Mouse (Mus musculus): ENCODE data around the gene 2310022B05Rik.

Gene 2310022B05Rik

DNA sequence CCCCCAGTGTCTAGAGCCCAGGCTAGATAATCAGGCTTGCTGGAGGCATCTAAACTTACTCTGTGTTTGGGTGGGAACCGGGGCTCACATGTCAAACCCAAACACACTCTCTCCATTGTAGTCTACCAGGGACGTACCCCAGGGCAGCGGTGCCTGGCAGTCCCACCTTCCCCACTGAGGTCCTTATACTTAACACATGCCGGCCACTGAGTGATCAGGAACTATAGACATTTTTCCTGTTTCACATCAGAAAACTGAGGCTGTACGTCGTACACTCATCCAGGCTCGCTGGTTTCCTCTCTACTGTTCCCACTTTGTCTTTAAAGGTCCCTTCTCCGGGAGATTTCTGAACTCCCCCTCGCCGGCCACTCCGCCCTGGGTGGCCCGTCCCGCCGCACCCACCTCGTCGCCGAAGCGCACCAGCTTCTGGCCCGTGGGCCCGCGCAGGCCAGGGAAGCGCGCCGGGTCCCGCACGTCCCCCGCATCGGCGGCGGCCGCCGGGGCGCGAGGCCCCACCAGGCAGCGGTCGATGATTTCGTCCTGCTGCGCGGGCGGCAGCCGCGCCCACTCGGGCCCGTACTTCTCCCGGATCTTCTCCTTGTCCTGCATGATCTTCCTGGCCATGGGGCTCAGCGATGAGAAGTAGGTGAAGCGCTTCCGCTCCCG lies 590 bp downstream of the 2310022B05Rik start:
- in situ Hi-C loops (cut with MboI; ENCODE audit: low sequenced_read_pairs), result no loop called here

DNA sequence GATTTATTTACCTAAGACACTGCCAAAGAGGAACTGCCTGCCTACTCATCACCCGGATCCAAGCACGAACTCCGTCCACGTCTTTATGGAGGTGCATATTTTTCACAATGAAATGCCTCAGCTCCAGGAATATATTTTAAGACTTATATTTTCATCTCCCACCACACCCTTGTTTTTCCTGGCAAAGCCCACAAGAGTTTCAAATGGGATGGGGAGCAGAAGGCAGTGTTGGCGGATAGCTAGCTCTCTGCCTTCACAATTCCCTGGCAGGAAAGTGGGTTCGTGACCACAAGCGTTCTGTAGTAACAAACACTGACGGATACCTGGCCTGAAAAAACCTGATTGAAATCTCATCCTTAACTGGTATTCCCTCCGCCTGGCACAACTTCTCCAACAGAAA lies 1.4 kb downstream of the 2310022B05Rik start:
- in situ Hi-C loops (cut with MboI; ENCODE audit: low sequenced_read_pairs), result no loop called here

DNA sequence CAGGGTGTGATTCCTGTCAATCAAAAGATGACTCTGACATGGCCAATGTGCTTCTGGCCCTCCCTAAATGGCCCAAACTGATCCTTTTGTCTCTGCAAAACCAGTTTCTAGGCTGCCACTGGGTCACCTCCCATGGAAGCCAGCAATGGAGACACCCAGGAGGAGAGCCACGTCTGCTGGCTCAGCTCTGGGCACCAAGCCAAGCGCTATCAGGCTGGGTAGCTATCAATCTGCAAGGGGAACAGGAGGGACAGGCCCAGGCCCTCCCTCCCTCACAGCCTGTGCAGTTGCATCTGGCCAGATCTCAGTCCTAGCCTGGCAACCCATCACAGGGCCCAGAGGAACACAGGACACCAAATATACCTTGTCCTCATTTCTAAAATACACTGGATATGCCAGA lies 4.8 kb downstream of the 2310022B05Rik start:
- in situ Hi-C loops (cut with MboI; ENCODE audit: low sequenced_read_pairs), result no loop called here

DNA sequence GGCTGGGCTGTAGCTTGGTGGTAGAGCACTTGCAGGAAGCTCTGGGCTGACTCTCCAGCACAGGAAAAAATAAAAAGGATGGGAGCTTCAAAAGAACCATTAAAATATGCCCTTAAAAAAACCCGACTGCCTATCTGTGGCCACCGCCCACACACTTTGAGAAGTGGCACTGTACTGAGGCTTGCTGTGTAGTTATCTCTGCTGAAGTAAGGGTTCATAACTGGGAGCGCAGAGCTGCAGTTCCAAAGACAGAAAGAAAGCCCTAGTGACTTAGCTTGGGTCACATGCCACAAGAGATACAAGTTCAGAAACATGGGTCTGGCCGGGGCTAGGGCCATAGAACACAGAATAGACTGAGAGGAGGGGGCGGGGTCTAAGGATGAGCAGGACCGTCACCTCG lies 5.2 kb downstream of the 2310022B05Rik start:
- in situ Hi-C loops (cut with MboI; ENCODE audit: low sequenced_read_pairs), result no loop called here

DNA sequence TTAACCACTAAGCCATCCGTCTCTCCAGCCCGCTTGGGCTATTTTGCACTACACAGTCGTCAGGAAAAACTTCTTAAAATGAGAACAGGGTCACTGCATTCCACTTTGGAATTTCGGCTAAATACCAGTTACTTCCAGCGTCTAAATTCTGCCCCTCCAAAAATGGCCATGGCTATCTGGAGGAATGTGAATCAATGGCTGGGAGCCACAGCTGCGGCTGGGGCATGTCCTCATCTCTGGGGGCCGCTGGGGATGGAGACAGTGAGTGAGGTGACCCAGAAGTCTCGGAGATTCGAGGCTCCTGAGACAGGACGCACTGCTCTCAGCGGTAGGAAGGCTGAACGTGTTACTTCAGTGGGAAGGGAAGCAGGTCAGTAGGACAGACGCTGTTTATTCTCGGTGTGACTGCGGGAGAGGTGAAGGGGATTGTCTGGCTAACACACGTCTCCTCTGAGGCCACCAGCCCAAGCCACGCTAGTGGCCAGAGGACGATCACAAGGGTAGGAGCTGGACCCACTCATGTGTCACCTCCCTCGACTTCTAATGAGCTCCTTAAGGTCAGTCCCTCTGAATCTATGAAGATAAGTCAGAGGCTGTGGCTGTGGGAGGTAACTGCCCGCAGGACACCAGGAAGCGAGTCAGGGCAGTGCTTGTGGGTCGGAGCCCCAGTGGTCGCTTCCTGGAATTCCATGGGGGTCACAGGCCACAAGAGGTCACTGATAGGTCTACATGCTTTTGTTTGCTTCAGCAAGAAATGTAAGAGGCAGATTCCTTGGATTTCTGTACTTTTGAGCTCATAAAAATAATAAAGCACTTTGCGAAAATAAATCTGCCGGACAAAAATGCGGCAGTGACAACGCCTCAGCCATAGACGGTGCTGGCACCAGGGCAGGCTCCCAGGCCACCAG lies 9.3 kb downstream of the 2310022B05Rik start:
- in situ Hi-C loops (cut with MboI; ENCODE audit: low sequenced_read_pairs), result no loop called here

DNA sequence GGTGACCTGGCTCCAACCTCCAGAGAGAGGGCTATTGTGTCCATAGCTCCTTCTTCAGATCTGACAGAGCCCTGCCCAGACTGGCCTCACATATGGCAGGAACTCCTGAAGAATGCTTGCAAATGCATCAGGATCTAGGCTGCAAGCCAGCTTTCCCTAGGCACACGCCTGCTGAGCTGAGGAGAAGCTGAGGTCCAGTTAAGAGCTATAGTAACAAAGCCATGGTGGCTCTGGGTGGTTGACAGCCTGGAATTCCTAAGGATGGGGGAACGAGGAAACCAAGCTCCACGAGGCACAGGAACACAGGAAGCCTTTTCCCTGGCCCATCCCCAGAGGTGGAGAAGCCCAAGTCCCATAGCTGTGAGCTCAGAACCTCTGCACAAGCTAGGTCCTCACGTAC lies 10.6 kb downstream of the 2310022B05Rik start:
- in situ Hi-C loops (cut with MboI; ENCODE audit: low sequenced_read_pairs), result no loop called here

DNA sequence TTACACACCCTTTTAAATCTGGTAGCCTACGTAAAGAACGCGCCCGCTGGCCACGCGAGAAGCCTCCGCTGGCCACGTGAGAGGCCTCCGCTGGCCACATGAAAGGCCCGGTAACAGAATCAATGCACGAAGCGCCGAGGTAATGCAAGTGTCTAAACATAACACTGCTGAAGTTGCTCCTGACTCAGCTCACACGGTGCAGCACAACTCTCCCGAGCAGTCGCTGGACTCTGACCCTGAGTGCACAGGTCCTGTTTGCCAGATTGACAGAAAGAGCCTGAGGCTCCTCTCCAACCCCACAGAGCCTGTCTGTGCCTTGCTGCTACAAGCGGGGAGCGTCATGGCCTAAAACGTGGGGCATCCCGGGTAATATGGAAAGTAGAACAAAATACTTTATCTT lies 11.4 kb downstream of the 2310022B05Rik start:
- in situ Hi-C loops (cut with MboI; ENCODE audit: low sequenced_read_pairs), result no loop called here

DNA sequence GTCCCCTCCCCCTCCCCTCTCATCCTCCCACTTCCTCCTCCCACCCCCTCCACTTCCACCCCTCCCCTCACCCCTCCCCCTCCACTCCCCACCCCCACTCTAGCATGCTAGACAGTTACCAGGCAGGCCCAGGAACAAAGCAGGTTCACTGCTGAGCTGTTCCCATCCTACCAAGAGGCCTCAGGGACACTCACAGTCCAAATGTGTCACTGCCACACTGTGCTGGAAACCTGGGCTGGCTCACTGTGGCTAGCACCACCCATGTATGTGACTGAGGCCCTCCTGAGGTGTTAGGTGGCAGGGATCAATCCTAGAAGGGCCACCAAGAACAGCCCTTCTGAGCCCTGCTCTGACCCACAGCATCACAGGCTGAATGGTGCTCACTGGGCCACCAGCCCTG lies 14.9 kb downstream of the 2310022B05Rik start:
- in situ Hi-C loops (cut with MboI; ENCODE audit: low sequenced_read_pairs), result no loop called here

DNA sequence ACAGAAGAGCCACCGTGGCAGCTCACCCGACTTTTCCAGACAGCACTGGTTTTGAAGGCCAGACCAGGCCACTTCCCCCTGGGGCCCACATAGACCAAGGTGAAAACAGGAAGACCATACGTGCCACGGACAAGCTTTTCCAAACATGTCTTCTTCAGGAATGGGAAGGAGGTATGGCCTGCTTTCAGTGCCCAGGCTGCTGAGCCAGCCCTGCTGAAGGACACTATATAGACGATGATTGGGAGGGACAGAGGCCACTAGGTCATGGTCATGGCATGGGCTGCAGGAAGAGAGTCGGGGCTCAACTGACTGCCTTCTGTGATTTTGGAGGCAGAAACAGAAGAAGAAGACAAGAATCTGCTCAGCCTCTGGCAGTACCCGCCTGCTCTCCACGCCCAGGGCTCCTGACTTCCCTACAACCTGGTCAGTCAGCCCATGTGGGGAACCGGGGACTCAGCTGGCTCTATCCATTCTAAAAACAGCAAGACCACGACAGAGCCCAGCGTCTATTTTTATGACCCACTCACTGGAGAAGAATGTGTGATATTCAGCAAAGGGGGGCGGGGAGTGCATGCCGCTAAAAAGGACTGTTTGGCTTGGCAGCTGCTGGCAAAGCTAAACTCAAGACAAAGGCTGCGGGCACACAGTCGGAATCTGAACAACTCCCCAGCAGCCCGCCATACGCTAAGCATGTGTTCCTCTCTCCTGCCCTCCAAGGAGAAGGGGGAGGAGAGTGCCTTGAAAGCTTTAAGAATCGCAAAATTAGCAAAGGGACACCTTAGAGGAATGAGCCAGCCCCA lies 19.4 kb downstream of the 2310022B05Rik start:
- in situ Hi-C loops (cut with MboI; ENCODE audit: low sequenced_read_pairs), result no loop called here

DNA sequence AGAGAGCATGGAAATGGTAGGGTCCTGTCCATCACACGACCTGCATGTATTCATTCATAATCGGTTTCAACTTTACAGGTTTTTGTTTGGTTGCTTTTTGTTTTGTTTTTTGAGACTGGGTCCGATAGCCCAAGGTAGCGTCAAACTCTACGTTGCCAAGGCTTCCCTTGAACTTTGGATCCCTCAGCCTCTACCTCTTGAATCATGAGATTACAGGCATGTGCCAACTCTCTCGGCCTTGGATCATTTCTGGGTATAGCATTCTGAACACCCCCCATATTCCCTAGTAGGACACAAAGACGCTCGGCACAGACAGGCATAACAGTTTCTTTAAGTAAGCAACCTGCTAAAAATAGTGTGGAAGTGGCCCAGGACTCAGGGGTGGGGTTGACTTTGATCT lies 21.6 kb downstream of the 2310022B05Rik start:
- in situ Hi-C loops (cut with MboI; ENCODE audit: low sequenced_read_pairs), result no loop called here

DNA sequence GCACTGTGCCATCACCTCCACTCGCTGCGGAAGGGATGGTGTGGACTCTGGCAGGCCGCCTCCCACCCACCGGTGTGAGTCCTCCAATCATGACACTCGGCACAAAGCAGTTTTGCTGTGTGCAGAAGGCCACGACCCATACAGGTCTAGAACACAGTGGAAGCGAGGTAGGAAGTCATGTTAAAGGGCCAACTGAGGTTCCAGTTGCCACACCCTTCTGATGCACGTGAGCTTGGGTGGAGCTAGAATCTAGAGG lies 28.0 kb downstream of the 2310022B05Rik start:
- in situ Hi-C loops (cut with MboI; ENCODE audit: low sequenced_read_pairs), result no loop called here

DNA sequence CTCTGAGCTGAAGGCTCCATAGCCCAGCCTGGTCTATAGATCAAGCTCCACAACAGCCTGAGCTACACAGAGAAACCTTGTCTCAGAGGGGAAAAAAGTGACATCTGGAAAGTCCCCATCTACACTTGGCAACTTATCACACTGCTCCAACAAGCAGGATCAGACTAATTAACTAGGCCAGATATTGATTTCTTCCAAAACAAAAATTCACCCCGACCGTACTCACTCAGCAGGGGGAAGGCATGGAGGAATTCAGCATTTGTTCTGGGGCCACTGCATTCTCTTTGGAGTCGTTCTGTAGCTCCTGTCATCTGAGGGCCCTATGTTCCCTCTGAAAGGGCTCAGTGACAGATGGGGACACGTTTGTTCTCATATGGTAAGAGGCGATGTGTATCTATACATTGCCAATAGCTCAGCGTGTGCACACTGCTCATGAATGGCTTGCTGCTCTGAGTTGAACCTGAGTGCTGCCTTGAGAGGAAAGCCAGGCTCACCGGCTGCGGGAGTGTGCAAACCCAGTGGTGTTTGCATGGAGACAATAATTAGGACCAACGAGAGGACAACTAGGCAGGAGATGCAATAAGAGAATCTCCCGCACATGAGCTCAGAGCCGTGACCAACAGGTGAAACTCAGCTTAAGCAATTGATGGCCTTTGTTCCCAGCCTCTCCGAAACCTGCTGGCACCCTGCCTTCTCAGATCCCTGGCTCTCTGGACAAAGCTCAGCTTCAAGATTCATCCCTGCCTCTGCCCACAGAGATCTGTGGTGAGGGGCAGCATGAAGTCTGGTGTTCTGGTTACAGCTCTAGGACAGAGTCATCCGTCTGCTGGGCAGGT lies 28.5 kb downstream of the 2310022B05Rik start:
- in situ Hi-C loops (cut with MboI; ENCODE audit: low sequenced_read_pairs), result no loop called here

DNA sequence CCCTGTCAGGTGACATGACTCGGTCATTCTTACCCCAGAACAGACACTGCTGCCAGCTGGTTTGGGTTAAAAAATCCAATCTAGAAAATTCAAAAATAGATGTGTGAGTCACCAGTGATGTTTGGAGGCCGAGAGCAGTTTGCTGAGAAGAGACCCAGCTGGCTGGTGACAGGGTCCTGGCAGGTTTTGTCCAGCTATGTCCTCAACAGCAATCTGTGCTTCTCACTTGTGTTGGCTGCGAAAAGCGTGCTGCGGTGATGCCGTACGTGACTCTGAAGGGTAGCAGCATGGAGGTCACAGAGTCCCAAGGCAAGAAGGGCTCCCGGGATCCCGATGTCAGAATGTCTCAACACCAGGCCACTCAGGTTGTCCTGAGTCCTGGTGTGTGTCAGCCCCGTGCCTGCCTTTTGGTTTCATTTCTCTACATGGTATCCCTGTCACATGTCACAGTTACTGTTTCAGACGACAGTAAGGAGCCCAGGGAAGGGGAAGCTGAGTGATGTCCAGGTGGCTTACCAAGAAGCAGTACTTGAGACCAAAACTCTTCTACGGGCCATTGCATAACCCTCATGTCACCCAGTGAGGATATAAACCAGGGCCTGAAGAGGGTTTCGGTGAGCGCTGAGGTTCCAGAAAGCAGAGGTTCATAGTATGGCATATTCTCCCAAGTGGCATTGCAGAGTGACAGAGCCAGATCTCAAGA lies 30.0 kb downstream of the 2310022B05Rik start:
- in situ Hi-C loops (cut with MboI; ENCODE audit: low sequenced_read_pairs), result no loop called here

DNA sequence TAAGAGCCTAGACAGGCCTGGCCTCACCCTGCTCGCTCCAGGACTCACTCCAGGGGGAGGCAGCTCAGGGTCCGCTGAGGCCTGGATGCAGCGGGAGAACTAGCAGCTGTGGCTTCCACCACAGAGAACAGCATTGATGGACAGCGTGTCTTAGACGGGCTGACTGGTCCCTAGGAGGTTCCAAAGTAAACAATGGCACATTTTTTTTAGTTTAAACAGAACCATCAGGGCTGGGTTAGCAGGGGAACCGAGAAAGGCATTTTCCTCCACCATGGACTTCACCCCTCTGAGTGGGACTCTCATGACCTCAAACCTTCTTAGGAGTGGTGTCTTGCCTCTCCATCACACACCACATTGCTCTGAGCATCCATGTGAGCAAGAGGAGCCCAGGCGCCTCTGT lies 31.2 kb downstream of the 2310022B05Rik start:
- in situ Hi-C loops (cut with MboI; ENCODE audit: low sequenced_read_pairs), result no loop called here

DNA sequence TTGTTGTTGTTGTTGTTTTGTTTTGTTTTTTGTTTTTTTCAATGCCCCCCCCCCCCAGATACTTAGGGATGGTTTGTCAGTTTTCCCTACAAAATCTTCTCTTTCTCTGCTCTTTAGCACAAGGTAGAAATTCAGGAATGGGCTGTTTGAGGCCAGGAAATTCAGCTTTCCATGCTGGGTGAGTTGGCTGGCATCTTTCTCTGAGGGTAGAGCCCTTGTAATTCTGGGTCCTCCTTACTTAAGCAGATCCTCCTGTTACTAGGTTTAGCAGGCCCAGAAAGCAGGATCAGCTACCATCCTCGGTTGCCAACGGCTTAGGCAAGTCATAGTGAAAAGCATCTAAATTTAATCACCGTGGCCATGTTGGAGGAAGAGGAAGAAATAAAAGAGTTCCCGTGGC lies 32.3 kb downstream of the 2310022B05Rik start:
- in situ Hi-C loops (cut with MboI; ENCODE audit: low sequenced_read_pairs), result no loop called here

DNA sequence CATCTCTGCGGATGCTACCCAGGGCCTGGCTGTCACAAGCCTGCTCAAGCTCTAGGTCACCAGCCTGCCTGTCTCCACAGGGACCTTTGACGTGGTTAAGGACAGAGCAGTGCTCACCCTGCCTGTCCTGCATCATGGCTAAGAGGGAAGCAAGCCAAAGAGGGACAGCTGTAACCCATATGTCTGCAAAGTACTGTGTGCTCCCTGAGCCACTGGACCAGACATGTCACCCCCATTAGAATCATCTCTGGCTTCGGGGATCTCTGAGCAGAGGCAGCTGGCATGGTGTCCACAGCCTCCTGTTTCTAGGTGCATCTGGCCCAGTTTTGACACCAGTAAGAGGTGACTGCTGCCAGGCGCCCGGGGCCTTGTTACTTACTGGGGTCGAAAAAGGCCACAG lies 32.7 kb downstream of the 2310022B05Rik start:
- in situ Hi-C loops (cut with MboI; ENCODE audit: low sequenced_read_pairs), result no loop called here

DNA sequence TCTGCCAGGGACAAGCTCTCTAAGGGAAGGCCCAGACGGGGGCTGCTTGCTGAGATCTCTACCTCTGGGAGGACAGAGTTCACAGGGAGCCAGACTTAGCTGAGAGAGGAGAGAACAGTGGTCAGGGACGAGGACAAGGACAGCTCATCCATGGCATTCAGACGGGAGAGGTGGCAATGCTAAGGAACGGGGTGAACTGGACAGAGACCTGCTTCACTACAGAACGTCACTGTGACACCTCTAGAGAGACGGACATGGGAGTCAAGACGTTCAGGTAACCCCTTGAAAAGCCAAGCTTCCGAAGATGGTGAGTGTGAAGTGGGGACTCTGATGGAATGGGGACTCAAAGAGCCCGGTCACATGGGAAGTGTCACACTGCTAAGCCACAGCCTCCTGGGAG lies 36.9 kb downstream of the 2310022B05Rik start:
- in situ Hi-C loops (cut with MboI; ENCODE audit: low sequenced_read_pairs), result no loop called here

DNA sequence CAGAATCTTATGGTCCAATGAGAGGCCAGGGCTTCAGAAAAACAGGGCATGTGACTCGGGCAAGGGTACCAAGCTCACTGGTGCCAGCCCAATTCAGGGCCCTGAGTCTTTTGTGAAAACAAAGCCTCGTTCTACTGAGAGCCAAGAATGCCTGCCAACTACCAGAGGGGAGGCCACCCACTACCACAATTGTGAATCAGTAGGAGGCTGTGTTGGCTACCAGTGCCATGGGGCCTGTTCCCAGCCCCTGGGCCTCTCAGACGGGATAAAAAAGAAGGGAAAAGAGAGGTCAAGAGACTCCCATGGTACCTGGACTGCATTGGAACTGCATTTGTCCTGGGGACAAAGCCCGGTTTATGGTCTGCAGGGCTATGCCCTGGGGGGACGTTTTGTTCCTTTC lies 41.9 kb downstream of the 2310022B05Rik start:
- in situ Hi-C loops (cut with MboI; ENCODE audit: low sequenced_read_pairs), result no loop called here

DNA sequence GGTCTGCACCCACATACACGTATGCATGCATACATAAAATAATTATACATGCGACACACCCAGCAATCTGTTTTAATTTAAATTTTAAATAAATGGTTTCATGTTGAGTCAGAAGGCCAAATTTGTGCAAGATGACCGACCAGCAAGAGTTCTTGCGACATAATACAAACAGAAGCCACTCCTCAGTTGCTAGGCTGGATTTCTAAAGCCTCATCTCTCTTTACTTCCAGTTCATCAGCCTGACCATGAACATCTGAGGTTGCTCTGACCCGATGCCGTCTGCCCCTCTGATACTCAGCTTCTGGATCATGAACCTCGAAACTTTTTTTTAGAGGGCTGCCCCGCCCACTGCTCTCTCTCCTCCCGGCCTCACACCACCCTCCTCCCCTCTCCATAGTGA lies 44.9 kb downstream of the 2310022B05Rik start:
- in situ Hi-C loops (cut with MboI; ENCODE audit: low sequenced_read_pairs), result no loop called here

DNA sequence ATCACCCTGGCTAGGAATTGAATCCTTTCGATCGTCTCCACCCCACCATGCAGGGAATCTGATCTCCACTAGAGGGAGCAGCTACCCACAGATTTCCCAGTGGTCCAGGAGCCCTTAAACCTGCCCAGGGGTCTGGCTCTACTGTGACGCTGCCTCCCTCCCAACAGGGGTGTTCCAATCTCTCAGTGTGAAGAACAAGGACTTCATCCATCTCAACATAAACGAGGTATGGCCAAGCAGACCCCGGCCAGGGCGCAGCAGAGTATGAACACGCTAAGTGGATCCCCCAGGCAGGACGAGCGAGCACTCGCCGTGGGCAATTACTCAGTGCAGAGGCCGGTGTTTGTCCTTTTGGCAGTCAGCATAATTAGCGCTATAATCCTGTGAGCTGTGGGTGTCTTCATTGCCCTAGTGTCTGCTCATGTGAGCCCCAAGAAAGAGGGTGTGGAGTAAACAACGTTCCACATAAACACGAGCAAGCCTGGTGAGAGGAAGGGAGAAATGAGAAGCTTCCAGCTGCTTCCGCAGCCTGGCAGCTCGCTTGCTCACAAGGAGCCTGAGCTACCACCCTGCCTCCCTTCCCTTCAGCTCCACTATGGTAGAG lies 45.8 kb downstream of the 2310022B05Rik start:
- in situ Hi-C loops (cut with MboI; ENCODE audit: low sequenced_read_pairs), result no loop called here

All from CH12F3 (cell line).